24 mouse cellular contexts compared by ENCODE assay signal in genomic region chr8:88795896-88796295, GRCm38 (mm10).
DNase-seq lines count a peak whose midpoint lies in the region; ATAC-seq and TF ChIP-seq lines count a peak whose summit lies in the region.
"Had no signal": no experiment of that assay in that cellular context is flagged by ENCODE, and none has a peak within 500 bp of the region (broad histone marks: within the 10 kb centered on the region; RNA-seq: fewer than 3 reads in every experiment).

No protein-coding gene starts in this region.

- H3K9me3 ChIP-seq in forebrain, embryonic 11.5 days (ENCODE audit: control insufficient read depth, low read length): no peaks in the 10 kb centered on the region
- H3K9me3 ChIP-seq in forebrain, postnatal 0 days (ENCODE audit: low read length): no peaks in the 10 kb centered on the region
- no peaks in the 10 kb centered on the region for H3K9me3 ChIP-seq in midbrain, embryonic 10.5 days (replicated peaks)
- H3K9me3 ChIP-seq: embryonic facial prominence, embryonic 12.5 days; embryonic facial prominence, embryonic 15.5 days; forebrain, embryonic 12.5 days; forebrain, embryonic 15.5 days; heart, embryonic 13.5 days; hindbrain, embryonic 12.5 days; hindbrain, embryonic 15.5 days had no signal

- H3K27me3 ChIP-seq in forebrain, embryonic 11.5 days (ENCODE audit: control insufficient read depth, insufficient read depth, low read length): no peaks in the 10 kb centered on the region
- H3K27me3 ChIP-seq in forebrain, postnatal 0 days (ENCODE audit: insufficient read depth, low read length): no peaks in the 10 kb centered on the region
- no peaks in the 10 kb centered on the region for H3K27me3 ChIP-seq in midbrain, embryonic 10.5 days (ENCODE audit: low read depth, poor library complexity, severe bottlenecking)
- H3K27me3 ChIP-seq: embryonic facial prominence, embryonic 12.5 days; embryonic facial prominence, embryonic 15.5 days; forebrain, embryonic 12.5 days; forebrain, embryonic 15.5 days; heart, embryonic 13.5 days; hindbrain, embryonic 12.5 days; hindbrain, embryonic 15.5 days had no signal

- 92% methylated on average over 5 of the region's 5 CpGs for WGBS in forebrain, embryonic 11.5 days
- 91% methylated on average over 5 of the region's 5 CpGs for WGBS in forebrain, postnatal 0 days
- WGBS in midbrain, embryonic 10.5 days: 84% methylated on average over 5 of the region's 5 CpGs

- H3K27ac ChIP-seq in forebrain, embryonic 11.5 days (ENCODE audit: low read depth, low read length): no peak overlapping the region
- H3K27ac ChIP-seq in forebrain, postnatal 0 days (ENCODE audit: low read depth, low read length): no peak overlapping the region
- no peak overlapping the region for H3K27ac ChIP-seq in midbrain, embryonic 10.5 days (replicated peaks)
- H3K27ac ChIP-seq: embryonic facial prominence, embryonic 12.5 days; embryonic facial prominence, embryonic 15.5 days; forebrain, embryonic 12.5 days; forebrain, embryonic 15.5 days; heart, embryonic 13.5 days; hindbrain, embryonic 12.5 days; hindbrain, embryonic 15.5 days had no signal

- DNase-seq in forebrain, embryonic 11.5 days (ENCODE audit: low spot score): peak; percentile 39
- no peak for DNase-seq in forebrain, postnatal 0 days
- DNase-seq in testis, postnatal 10 days (ENCODE audit: low spot score): peak; percentile 46
- DNase-seq in testis, postnatal 14 days (ENCODE audit: low spot score): no peak
- peak; percentile 62 for DNase-seq in ZHBTc4 (ENCODE audit: low read depth, low spot score)
- DNase-seq in midbrain, embryonic 10.5 days (ENCODE audit: low spot score): no peak
- no peak for DNase-seq in left cerebral cortex, adult 11 months (ENCODE audit: low spot score)
- DNase-seq: adrenal gland, adult 2 months; adrenal gland, postnatal 25 days; cerebellum, adult 18-20 months; cerebellum, adult 9-10 months; cerebellum, postnatal 25 days; gastrocnemius, postnatal 10 days; gastrocnemius, postnatal 36 days; kidney, adult 2 months had no signal

- H3K4me3 ChIP-seq in forebrain, embryonic 11.5 days (ENCODE audit: low read depth, low read length): no peak overlapping the region
- H3K4me3 ChIP-seq in forebrain, postnatal 0 days (ENCODE audit: low read depth, low read length): no peak overlapping the region
- no peak overlapping the region for H3K4me3 ChIP-seq in midbrain, embryonic 10.5 days
- H3K4me3 ChIP-seq: embryonic facial prominence, embryonic 12.5 days; embryonic facial prominence, embryonic 15.5 days; forebrain, embryonic 12.5 days; forebrain, embryonic 15.5 days; heart, embryonic 13.5 days; hindbrain, embryonic 12.5 days; hindbrain, embryonic 15.5 days had no signal

- H3K4me1 ChIP-seq in forebrain, embryonic 11.5 days (replicated peaks; ENCODE audit: control insufficient read depth, insufficient read depth, low read length): peaks cover 6% of the 10 kb centered on the region; the same call in 1 of the 2 replicates
- 0 out of 2 replicates have a peak, but pooled peaks cover 5% of the 10 kb centered on the region for H3K4me1 ChIP-seq in forebrain, postnatal 0 days (ENCODE audit: insufficient read depth)
- peaks cover 9% of the 10 kb centered on the region; the same call in 1 of the 2 replicates for H3K4me1 ChIP-seq in midbrain, embryonic 10.5 days
- H3K4me1 ChIP-seq: embryonic facial prominence, embryonic 12.5 days; embryonic facial prominence, embryonic 15.5 days; heart, embryonic 13.5 days had no signal

- no peak overlapping the region for H3K9ac ChIP-seq in forebrain, embryonic 11.5 days (ENCODE audit: low read length)
- no peak overlapping the region for H3K9ac ChIP-seq in forebrain, postnatal 0 days
- H3K9ac ChIP-seq: embryonic facial prominence, embryonic 12.5 days; embryonic facial prominence, embryonic 15.5 days; forebrain, embryonic 12.5 days; forebrain, embryonic 15.5 days; heart, embryonic 13.5 days; hindbrain, embryonic 12.5 days; hindbrain, embryonic 15.5 days had no signal

- no peak for ATAC-seq in forebrain, embryonic 11.5 days (replicated peaks; ENCODE audit: low FRiP score)
- no peak for ATAC-seq in forebrain, postnatal 0 days
- no peak for ATAC-seq in cerebellum, adult (ENCODE audit: insufficient number of reproducible peaks, low FRiP score, low TSS enrichment)
- ATAC-seq: forebrain, embryonic 15.5 days; intestine, postnatal 0 days had no signal

- H3K36me3 ChIP-seq in forebrain, embryonic 11.5 days (ENCODE audit: control insufficient read depth, insufficient read depth, low read length): no peaks in the 10 kb centered on the region
- H3K36me3 ChIP-seq in forebrain, postnatal 0 days (ENCODE audit: insufficient read depth): no peaks in the 10 kb centered on the region
- H3K36me3 ChIP-seq in midbrain, embryonic 10.5 days: no peaks in the 10 kb centered on the region
- H3K36me3 ChIP-seq: embryonic facial prominence, embryonic 12.5 days; embryonic facial prominence, embryonic 15.5 days; forebrain, embryonic 12.5 days; forebrain, embryonic 15.5 days; heart, embryonic 13.5 days; hindbrain, embryonic 12.5 days; hindbrain, embryonic 15.5 days had no signal

- no peak overlapping the region for H3K4me2 ChIP-seq in forebrain, embryonic 11.5 days (ENCODE audit: low read depth, low read length, severe bottlenecking)
- no peak overlapping the region for H3K4me2 ChIP-seq in forebrain, postnatal 0 days (ENCODE audit: low read depth)
- H3K4me2 ChIP-seq: embryonic facial prominence, embryonic 12.5 days; embryonic facial prominence, embryonic 15.5 days; forebrain, embryonic 12.5 days; forebrain, embryonic 15.5 days; heart, embryonic 13.5 days; hindbrain, embryonic 12.5 days; hindbrain, embryonic 15.5 days had no signal

- TF ChIP-seq CTCF in forebrain, postnatal 0 days (IDR thresholded peaks at IDR 0.05; ENCODE audit: low read depth): no peak

Comparison
In these comparisons a context has a peak if more than half of its experiments do, and no peak if none do; other contexts are left out.
1. DNase-seq: peak in forebrain, embryonic 11.5 days (single experiment), testis, postnatal 10 days (single experiment) and ZHBTc4 (single experiment); none in forebrain, postnatal 0 days (single experiment), testis, postnatal 14 days (single experiment), midbrain, embryonic 10.5 days (single experiment) and left cerebral cortex, adult 11 months (single experiment).